Mouse (Mus musculus): ENCODE data around the gene Efhc1. TPM values are rescaled to one million over a fixed set of nuclear protein-coding genes. Genes with fewer than 3 reads are reported as not detected.
"Not testable (repeated sequence)": the region's sequence is repeated elsewhere in the genome, so short reads cannot be mapped to it uniquely, and the experiment has no call there.

The Efhc1 gene
- polyA plus RNA-seq, 1 experiment: 0.13 TPM

DNA sequence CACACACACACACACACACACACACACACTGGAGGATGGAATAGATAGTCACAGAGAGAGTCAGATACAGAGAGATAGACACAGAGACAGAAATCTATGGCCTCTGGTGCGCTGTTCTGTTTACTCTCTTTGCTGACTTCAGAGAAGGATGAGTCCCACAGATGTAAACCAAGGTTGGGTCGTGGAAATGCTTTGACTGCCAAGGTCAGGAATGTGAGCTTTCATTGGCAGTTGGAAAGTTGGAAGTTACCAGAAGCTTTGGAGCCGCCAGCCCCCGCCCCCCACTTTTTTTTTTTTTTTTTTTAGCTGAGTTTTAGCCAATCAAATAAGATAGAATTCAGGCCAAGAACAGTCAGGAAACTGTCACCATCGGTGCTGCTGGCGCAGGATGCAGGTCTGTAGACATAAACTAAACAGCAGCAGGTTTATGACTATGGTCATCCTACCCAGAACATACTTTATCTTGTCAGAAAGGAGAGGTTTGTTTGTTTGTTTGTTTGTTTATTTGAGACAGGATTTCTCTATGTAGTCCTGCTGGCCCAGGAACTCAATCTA, 33.9 kb upstream of the Efhc1 start:
- no peak overlapping the region for H3K4me2 ChIP-seq (ENCODE audit: low read depth)
- H3K79me2 ChIP-seq (ENCODE audit: control insufficient read depth, insufficient read depth): no peaks in the 10 kb centered on the region
- H3K4me3 ChIP-seq: no peak overlapping the region
- H3ac ChIP-seq (ENCODE audit: control insufficient read depth, insufficient read length): no peak overlapping the region
- no peak for TF ChIP-seq E2F4 (IDR thresholded peaks at IDR 0.05; ENCODE audit: insufficient read depth)
- TF ChIP-seq POLR2AphosphoS2 (IDR thresholded peaks at IDR 0.05; ENCODE audit: insufficient read length, low read depth): no peak
- no peak for TF ChIP-seq TCF12 (IDR thresholded peaks at IDR 0.05; ENCODE audit: insufficient read depth, poor library complexity, severe bottlenecking)
- TF ChIP-seq TCF3 (IDR thresholded peaks at IDR 0.05; ENCODE audit: insufficient read length, low read depth): no peak
- no peak for TF ChIP-seq SRF (IDR thresholded peaks at IDR 0.05; ENCODE audit: control insufficient read depth, insufficient read length, low read depth)
- TF ChIP-seq POLR2A (IDR thresholded peaks at IDR 0.05; ENCODE audit: insufficient read length, low read depth): no peak
- TF ChIP-seq CEBPB (IDR thresholded peaks at IDR 0.05; ENCODE audit: insufficient read depth, poor library complexity, severe bottlenecking): no peak
- no peak for TF ChIP-seq USF1 (IDR thresholded peaks at IDR 0.05; ENCODE audit: low read depth)
- no peak for TF ChIP-seq MYOD1 (IDR thresholded peaks at IDR 0.05; ENCODE audit: control insufficient read depth in 1 of 3, insufficient read length in 2 of 3, low read depth in 2 of 3)
- TF ChIP-seq MAX (IDR thresholded peaks at IDR 0.05; ENCODE audit: low read depth): no peak
- no peak for TF ChIP-seq REST (IDR thresholded peaks at IDR 0.05; ENCODE audit: insufficient read depth, insufficient read length)
- TF ChIP-seq MYOG (IDR thresholded peaks at IDR 0.05; ENCODE audit: control insufficient read depth in 1 of 3, insufficient read depth in 1 of 3, insufficient read length in 2 of 3, low read depth in 2 of 3): no peak
- H3K27me3 ChIP-seq (ENCODE audit: control insufficient read depth, insufficient read depth, insufficient read length): no peaks in the 10 kb centered on the region
- no peaks in the 10 kb centered on the region for H3K36me3 ChIP-seq (ENCODE audit: control insufficient read depth, insufficient read depth)

DNA sequence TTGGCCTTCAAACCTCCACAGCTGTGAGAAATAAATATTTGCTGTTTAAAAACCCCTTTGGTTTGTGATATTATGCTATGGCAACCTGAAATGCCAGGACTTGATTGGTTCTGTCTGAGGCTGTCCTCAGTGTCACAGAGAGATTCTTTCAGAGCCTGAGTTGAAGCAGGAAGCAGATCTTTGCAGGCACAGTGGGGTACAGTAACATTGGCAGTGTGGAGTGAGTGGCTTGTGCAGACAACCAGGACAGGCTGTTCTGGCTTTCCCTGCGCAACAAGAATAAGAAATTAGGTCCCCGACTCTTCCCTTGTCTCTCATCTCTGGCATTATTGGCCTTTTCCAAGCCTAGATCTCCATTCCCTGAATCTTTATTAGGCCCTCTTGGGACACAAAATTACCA, 31.7 kb upstream of the Efhc1 start:
- TF ChIP-seq USF1 (IDR thresholded peaks at IDR 0.05; ENCODE audit: low read depth) (no peak), REST (IDR thresholded peaks at IDR 0.05; ENCODE audit: insufficient read depth, insufficient read length) (no peak), TCF3 (IDR thresholded peaks at IDR 0.05; ENCODE audit: insufficient read length, low read depth) (no peak), SRF (IDR thresholded peaks at IDR 0.05; ENCODE audit: control insufficient read depth, insufficient read length, low read depth) (no peak)
- Histone ChIP-seq H3K36me3 (ENCODE audit: control insufficient read depth, insufficient read depth) (no peaks in the 10 kb centered on the region), H3K4me3 (no peak overlapping the region), H3K4me2 (ENCODE audit: low read depth) (no peak overlapping the region), H3ac (ENCODE audit: control insufficient read depth, insufficient read length) (no peak overlapping the region), H3K27me3 (ENCODE audit: control insufficient read depth, insufficient read depth, insufficient read length) (no peaks in the 10 kb centered on the region), H3K79me2 (ENCODE audit: control insufficient read depth, insufficient read depth) (no peaks in the 10 kb centered on the region)

DNA sequence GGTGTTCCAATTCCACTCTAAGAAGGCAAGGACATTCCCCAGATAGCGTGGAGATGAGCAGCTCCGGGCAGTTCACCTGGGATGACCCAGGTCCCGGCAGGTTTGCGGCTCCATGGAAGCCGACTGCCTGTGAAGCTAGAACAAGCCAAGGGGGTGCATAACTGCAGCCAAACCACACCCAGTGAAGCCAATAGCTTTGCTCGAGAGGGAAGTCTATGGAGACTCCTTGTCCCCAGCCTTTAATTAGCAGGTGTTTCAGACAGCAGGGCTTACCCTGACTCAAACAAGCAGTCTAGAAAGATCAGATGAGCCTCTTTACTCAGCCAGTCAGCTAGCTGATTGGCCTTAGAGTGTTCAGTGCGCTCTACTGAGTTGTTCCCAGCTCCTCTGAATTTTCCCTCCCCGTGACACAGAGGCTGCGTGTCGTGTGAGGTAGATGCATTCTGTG, 30.3 kb upstream of the Efhc1 start:
- Histone ChIP-seq H3K27me3 (ENCODE audit: control insufficient read depth, insufficient read depth, insufficient read length) (no peaks in the 10 kb centered on the region), H3K4me2 (ENCODE audit: low read depth) (no peak overlapping the region), H3ac (ENCODE audit: control insufficient read depth, insufficient read length) (no peak overlapping the region), H3K36me3 (ENCODE audit: control insufficient read depth, insufficient read depth) (no peaks in the 10 kb centered on the region), H3K79me2 (ENCODE audit: control insufficient read depth, insufficient read depth) (no peaks in the 10 kb centered on the region), H3K4me3 (no peak overlapping the region)
- TF ChIP-seq TCF3 (IDR thresholded peaks at IDR 0.05; ENCODE audit: insufficient read length, low read depth) (no peak), TCF12 (IDR thresholded peaks at IDR 0.05; ENCODE audit: insufficient read depth, poor library complexity, severe bottlenecking) (no peak), SRF (IDR thresholded peaks at IDR 0.05; ENCODE audit: control insufficient read depth, insufficient read length, low read depth) (no peak), MYOG (IDR thresholded peaks at IDR 0.05; ENCODE audit: control insufficient read depth in 1 of 3, insufficient read depth in 1 of 3, insufficient read length in 2 of 3, low read depth in 2 of 3) (no peak), E2F4 (IDR thresholded peaks at IDR 0.05; ENCODE audit: insufficient read depth) (no peak), POLR2AphosphoS2 (IDR thresholded peaks at IDR 0.05; ENCODE audit: insufficient read length, low read depth) (no peak), MAX (IDR thresholded peaks at IDR 0.05; ENCODE audit: low read depth) (no peak), MYOD1 (IDR thresholded peaks at IDR 0.05; ENCODE audit: control insufficient read depth in 1 of 3, insufficient read length in 2 of 3, low read depth in 2 of 3) (no peak), POLR2A (IDR thresholded peaks at IDR 0.05; ENCODE audit: insufficient read length, low read depth) (no peak), CEBPB (IDR thresholded peaks at IDR 0.05; ENCODE audit: insufficient read depth, poor library complexity, severe bottlenecking) (no peak)

DNA sequence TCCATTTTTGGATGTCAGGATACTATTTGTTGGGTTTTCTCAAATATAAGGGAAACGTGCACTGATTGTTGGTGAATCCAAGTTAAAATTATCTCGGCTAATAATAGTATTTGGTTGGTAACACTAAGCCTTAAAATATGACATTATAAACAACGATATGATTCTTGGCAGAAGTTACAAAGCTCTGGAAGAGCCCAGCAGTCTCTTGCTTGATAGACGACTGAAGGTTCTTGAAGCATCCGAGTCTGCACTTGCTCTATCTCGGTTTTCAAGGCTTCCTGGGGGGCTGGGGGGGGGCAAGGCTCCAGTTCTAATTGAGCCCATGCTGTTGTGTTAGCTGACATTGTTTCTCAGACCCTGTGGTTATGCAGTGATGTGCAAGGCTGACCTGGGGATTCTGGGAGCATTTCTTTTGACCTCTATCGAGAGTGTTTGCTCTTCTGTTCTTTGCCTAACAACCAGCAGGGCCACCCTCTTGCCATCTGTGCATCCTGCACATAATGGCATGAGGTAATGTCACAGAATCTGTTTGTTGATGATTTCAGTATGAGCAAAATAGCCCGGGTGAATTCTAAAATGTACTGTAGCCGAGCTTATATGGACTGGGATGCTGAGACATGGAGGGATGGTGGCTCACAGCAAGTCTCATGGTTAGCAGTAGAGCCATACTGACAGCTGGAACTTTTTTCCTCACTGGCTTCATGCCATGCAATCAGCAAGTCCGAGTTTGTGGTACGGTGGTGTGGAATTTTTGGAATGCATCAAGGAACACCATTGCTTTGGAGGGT, 28.6 kb upstream of the Efhc1 start:
- H3ac ChIP-seq (ENCODE audit: control insufficient read depth, insufficient read length): no peak overlapping the region
- peak overlapping the region; percentile 4 for H3K4me3 ChIP-seq
- H3K27me3 ChIP-seq (ENCODE audit: control insufficient read depth, insufficient read depth, insufficient read length): no peaks in the 10 kb centered on the region
- peak overlapping the region; percentile 75 for H3K4me2 ChIP-seq (ENCODE audit: low read depth)
- H3K36me3 ChIP-seq (ENCODE audit: control insufficient read depth, insufficient read depth): no peaks in the 10 kb centered on the region
- no peaks in the 10 kb centered on the region for H3K79me2 ChIP-seq (ENCODE audit: control insufficient read depth, insufficient read depth)
- TF ChIP-seq MYOD1 (IDR thresholded peaks at IDR 0.05; ENCODE audit: control insufficient read depth in 1 of 3, insufficient read length in 2 of 3, low read depth in 2 of 3) (peak in 2 of 3 experiments; percentile 43 to 45), MYOG (IDR thresholded peaks at IDR 0.05; ENCODE audit: control insufficient read depth in 1 of 3, insufficient read depth in 1 of 3, insufficient read length in 2 of 3, low read depth in 2 of 3) (peak in 1 of 3 experiments; percentile 17), USF1 (IDR thresholded peaks at IDR 0.05; ENCODE audit: low read depth) (no peak), CEBPB (IDR thresholded peaks at IDR 0.05; ENCODE audit: insufficient read depth, poor library complexity, severe bottlenecking) (no peak), SRF (IDR thresholded peaks at IDR 0.05; ENCODE audit: control insufficient read depth, insufficient read length, low read depth) (peak; percentile 25)

DNA sequence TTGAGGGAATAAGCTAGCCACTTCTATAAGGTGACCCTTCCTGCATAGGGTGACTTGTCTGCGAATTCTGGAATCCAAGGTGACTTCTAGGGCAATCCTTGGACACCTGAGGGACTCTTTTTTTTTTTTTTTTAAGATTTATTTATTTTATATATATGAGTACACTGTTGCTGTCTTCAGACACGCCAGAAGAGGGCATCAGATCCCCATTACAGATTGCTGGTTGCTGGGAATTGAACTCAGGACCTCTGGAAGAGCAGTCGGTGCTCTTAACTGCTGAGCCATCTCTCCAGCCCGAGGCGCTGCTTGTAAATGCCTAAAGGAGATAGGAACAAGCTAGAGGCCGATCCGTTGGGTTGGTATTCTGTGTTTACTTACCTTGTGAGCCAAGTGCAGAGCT, 26.1 kb upstream of the Efhc1 start:
- not testable (repeated sequence) for H3K4me3 ChIP-seq; H3K27me3 ChIP-seq (ENCODE audit: control insufficient read depth, insufficient read depth, insufficient read length); H3ac ChIP-seq (ENCODE audit: control insufficient read depth, insufficient read length); H3K36me3 ChIP-seq (ENCODE audit: control insufficient read depth, insufficient read depth); H3K79me2 ChIP-seq (ENCODE audit: control insufficient read depth, insufficient read depth); H3K4me2 ChIP-seq (ENCODE audit: low read depth)

All from myocyte (in vitro differentiated cells).